Mouse (Mus musculus): ENCODE results near the gene Pim2. TPM values are rescaled to one million over a fixed set of nuclear protein-coding genes. Genes with fewer than 3 reads are reported as not detected.
"Not testable (repeated sequence)": the region's sequence is repeated elsewhere in the genome, so short reads cannot be mapped to it uniquely, and the experiment has no call there.

Pim2 gene
- polyA plus RNA-seq, 1 experiment from 2014 or later, result 18.8 TPM

DNA sequence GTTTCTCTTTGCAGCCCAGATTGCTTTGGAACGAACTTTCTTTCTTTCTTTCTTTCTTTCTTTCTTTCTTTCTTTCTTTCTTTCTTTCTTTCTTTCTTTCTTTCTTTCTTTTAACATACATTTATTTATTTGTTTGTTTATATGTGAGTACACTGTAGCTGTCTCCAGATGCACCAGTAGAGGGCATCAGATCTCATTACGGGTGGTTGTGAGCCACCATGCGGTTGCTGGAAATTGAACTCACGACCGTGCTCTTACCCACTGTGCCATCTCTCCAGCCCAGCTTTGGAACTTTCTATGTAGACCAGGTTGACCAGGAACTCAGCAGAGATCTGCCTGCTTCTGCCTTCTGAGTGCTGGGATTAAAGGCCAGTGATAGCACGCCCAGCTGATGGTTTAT lies 39.9 kb downstream of the Pim2 start:
- not testable (repeated sequence) for H3K9me3 ChIP-seq (ENCODE audit: control insufficient read depth, low read length); H3K9ac ChIP-seq (replicated peaks; ENCODE audit: low read length); DNase-seq; H3K27ac ChIP-seq (replicated peaks; ENCODE audit: low read depth, low read length); H3K4me1 ChIP-seq (ENCODE audit: control insufficient read depth, insufficient read depth, low read length); H3K4me3 ChIP-seq (replicated peaks; ENCODE audit: low read depth, low read length); H3K27me3 ChIP-seq (ENCODE audit: control insufficient read depth, insufficient read depth, low read length); H3K36me3 ChIP-seq (ENCODE audit: control insufficient read depth, insufficient read depth, low read length); H3K4me2 ChIP-seq (ENCODE audit: low read length); ATAC-seq (ENCODE audit: low FRiP score, low TSS enrichment)
- 76% methylated on average over 6 of the region's 6 CpGs for WGBS

- Histone ChIP-seq H3K27me3 (ENCODE audit: control insufficient read depth, insufficient read depth, low read length) (no peaks in the 10 kb centered on the region), H3K27ac (replicated peaks; ENCODE audit: low read depth, low read length) (peak within 1 kb of the TSS; percentile 83), H3K4me3 (replicated peaks; ENCODE audit: low read depth, low read length) (peak within 1 kb of the TSS; percentile 47), H3K9me3 (ENCODE audit: control insufficient read depth, low read length) (no peaks in the 10 kb centered on the region), H3K4me1 (ENCODE audit: control insufficient read depth, insufficient read depth, low read length) (peaks cover 8% of the 10 kb centered on the region; the same call in 1 of the 2 replicates), H3K9ac (replicated peaks; ENCODE audit: low read length) (peak within 1 kb of the TSS; percentile 56), H3K4me2 (ENCODE audit: low read length) (peak within 1 kb of the TSS; percentile 63), H3K36me3 (ENCODE audit: control insufficient read depth, insufficient read depth, low read length) (peaks cover 16% of the 10 kb centered on the region)
- 17% methylated on average over 40 of the region's 40 CpGs for WGBS
- DNase-seq, result peak; percentile 90
- peak; percentile 89 for ATAC-seq (ENCODE audit: low FRiP score, low TSS enrichment)
These were observed 41.7 kb downstream of the Pim2 start, which contains the start of gene Pcsk1n for GRCm38 (mm10) chrX:7919601-7920383. Gene Pcsk1n (plus strand): TSS chrX:7919822.

DNA sequence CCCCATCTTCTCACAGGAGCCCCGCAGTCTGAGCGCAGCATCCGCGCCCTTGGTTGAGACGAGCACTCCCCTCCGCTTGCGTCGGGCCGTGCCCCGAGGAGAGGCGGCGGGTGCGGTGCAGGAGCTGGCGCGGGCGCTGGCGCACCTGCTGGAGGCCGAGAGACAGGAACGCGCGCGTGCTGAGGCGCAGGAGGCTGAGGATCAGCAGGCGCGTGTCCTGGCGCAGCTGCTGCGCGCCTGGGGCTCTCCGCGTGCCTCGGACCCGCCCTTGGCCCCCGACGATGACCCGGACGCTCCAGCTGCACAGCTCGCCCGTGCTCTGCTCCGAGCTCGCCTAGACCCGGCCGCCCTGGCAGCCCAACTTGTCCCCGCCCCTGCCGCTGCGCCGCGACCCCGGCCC lies 44.0 kb downstream of the Pim2 start:
- no peak for ATAC-seq (ENCODE audit: low FRiP score, low TSS enrichment)
- DNase-seq, result peak; percentile 59
- Histone ChIP-seq H3K4me3 (replicated peaks; ENCODE audit: low read depth, low read length) (peak overlapping the region; percentile 47), H3K4me1 (ENCODE audit: control insufficient read depth, insufficient read depth, low read length) (peaks cover 8% of the 10 kb centered on the region; the same call in 1 of the 2 replicates), H3K36me3 (ENCODE audit: control insufficient read depth, insufficient read depth, low read length) (peaks cover 16% of the 10 kb centered on the region), H3K9me3 (ENCODE audit: control insufficient read depth, low read length) (no peaks in the 10 kb centered on the region), H3K27me3 (ENCODE audit: control insufficient read depth, insufficient read depth, low read length) (no peaks in the 10 kb centered on the region), H3K4me2 (ENCODE audit: low read length) (peak overlapping the region; percentile 63), H3K9ac (replicated peaks; ENCODE audit: low read length) (peak overlapping the region; percentile 56), H3K27ac (replicated peaks; ENCODE audit: low read depth, low read length) (peak overlapping the region; percentile 26; the same call in 1 of the 2 replicates)
- WGBS, result 14% methylated on average over 48 of the region's 48 CpGs

GRCm38 (mm10) chrX:7926266-7926665 lies 48.2 kb downstream of the Pim2 start:
- peaks cover 8% of the 10 kb centered on the region; the same call in 1 of the 2 replicates for H3K4me1 ChIP-seq (ENCODE audit: control insufficient read depth, insufficient read depth, low read length)
- H3K36me3 ChIP-seq (ENCODE audit: control insufficient read depth, insufficient read depth, low read length), result peaks cover 31% of the 10 kb centered on the region
- DNase-seq, result no peak
- no peak overlapping the region for H3K9ac ChIP-seq (replicated peaks; ENCODE audit: low read length)
- ATAC-seq (ENCODE audit: low FRiP score, low TSS enrichment), result no peak
- no peak overlapping the region for H3K27ac ChIP-seq (replicated peaks; ENCODE audit: low read depth, low read length)
- WGBS, result 76% methylated on average over 6 of the region's 6 CpGs
- H3K4me3 ChIP-seq (replicated peaks; ENCODE audit: low read depth, low read length), result no peak overlapping the region
- H3K9me3 ChIP-seq (ENCODE audit: control insufficient read depth, low read length), result no peaks in the 10 kb centered on the region
- no peaks in the 10 kb centered on the region; the same call in 1 of the 2 replicates for H3K27me3 ChIP-seq (ENCODE audit: control insufficient read depth, insufficient read depth, low read length)
- no peak overlapping the region for H3K4me2 ChIP-seq (ENCODE audit: low read length)

DNA sequence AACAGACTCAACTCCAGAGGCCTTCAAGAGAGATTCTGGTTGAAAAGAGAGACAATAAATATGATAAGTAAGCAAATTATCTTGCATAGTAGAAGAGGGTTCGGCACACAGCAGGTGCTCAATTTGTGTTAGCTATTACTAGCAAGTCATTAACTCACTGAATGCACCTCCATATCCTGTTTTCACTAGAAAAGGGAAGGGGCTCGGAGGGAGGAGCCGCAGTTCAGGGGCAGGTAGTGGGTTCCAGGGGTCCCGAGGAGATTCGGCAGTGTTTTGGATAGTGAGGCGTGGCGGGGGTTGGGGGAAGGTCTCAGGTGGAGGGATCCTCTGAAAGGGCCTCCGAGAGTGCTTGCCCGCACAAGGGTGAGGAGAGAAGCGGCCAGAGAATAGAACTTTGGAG lies 49.1 kb downstream of the Pim2 start:
- Histone ChIP-seq H3K27me3 (ENCODE audit: control insufficient read depth, insufficient read depth, low read length) (no peaks in the 10 kb centered on the region; the same call in 1 of the 2 replicates), H3K36me3 (ENCODE audit: control insufficient read depth, insufficient read depth, low read length) (peaks cover 39% of the 10 kb centered on the region), H3K4me3 (replicated peaks; ENCODE audit: low read depth, low read length) (no peak overlapping the region), H3K9ac (replicated peaks; ENCODE audit: low read length) (no peak overlapping the region), H3K9me3 (ENCODE audit: control insufficient read depth, low read length) (no peaks in the 10 kb centered on the region), H3K4me2 (ENCODE audit: low read length) (no peak overlapping the region), H3K27ac (replicated peaks; ENCODE audit: low read depth, low read length) (no peak overlapping the region), H3K4me1 (ENCODE audit: control insufficient read depth, insufficient read depth, low read length) (peaks cover 8% of the 10 kb centered on the region; the same call in 1 of the 2 replicates)
- 29% methylated on average over 10 of the region's 10 CpGs for WGBS
- ATAC-seq (ENCODE audit: low FRiP score, low TSS enrichment) (no peak), DNase-seq (no peak)

DNA sequence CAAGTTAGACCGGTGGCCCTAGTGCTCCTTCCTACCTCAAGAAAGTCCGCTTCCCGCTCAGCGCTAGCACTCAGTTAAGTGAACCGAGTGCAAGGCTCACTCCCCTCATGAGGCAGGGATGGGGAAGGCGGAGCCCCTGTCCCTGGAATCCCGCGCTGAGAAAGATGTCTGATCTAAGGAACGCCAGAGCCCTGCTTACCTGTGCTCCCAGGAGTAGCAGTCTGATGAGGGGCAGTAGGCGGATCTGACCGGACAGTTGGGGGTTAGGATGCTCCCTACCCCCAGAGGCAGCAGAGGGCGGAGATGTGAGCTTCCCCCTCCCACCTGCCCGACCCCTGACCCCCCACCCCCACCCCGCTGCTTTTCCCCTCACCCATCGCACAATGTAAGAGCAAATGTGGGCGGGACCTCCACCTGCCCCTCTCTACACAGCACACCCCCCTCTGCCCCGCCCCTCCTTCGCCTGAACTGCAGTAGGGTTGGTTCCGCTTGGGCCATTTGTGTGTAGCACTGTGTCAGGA lies 50.3 kb downstream of the Pim2 start, which contains the start of gene Eras:
Gene Eras (minus strand): TSS at position 338 of the 521 bp plus-strand sequence.
- no peak within 1 kb of the TSS for H3K4me3 ChIP-seq (replicated peaks; ENCODE audit: low read depth, low read length)
- H3K27me3 ChIP-seq (ENCODE audit: control insufficient read depth, insufficient read depth, low read length), result no peaks in the 10 kb centered on the region; the same call in 1 of the 2 replicates
- H3K9me3 ChIP-seq (ENCODE audit: control insufficient read depth, low read length), result no peaks in the 10 kb centered on the region
- DNase-seq, result peak; percentile 14
- H3K9ac ChIP-seq (replicated peaks; ENCODE audit: low read length), result no peak within 1 kb of the TSS
- H3K36me3 ChIP-seq (ENCODE audit: control insufficient read depth, insufficient read depth, low read length), result peaks cover 38% of the 10 kb centered on the region
- ATAC-seq (ENCODE audit: low FRiP score, low TSS enrichment), result 0 out of 2 replicates have a peak, but pooled peaks have one; percentile 34
- no peak within 1 kb of the TSS for H3K4me2 ChIP-seq (ENCODE audit: low read length)
- H3K4me1 ChIP-seq (ENCODE audit: control insufficient read depth, insufficient read depth, low read length), result no peaks in the 10 kb centered on the region
- 23% methylated on average over 19 of the region's 19 CpGs for WGBS
- no peak within 1 kb of the TSS for H3K27ac ChIP-seq (replicated peaks; ENCODE audit: low read depth, low read length)

Other genes starting within 250 kb of the Pim2 start
- gene Syp, start 239.8 kb upstream of the Pim2 start, polyA plus RNA-seq (2014; fragmentation: Nextera tagmentation; extraction: Ambion mirVana), result 81.7 and 125 TPM in 2 replicates
- gene Prickle3, start 221.0 kb upstream of the Pim2 start, polyA plus RNA-seq (2014; fragmentation: Nextera tagmentation; extraction: Ambion mirVana), result 0.89 and 1.4 TPM in 2 replicates
- 11.2 and 22.4 TPM in 2 replicates for gene Plp2, start 206.9 kb upstream of the Pim2 start, polyA plus RNA-seq (2014; fragmentation: Nextera tagmentation; extraction: Ambion mirVana)
- 0.16 TPM in 2 replicates for gene Magix, start 197.0 kb upstream of the Pim2 start, polyA plus RNA-seq (2014; fragmentation: Nextera tagmentation; extraction: Ambion mirVana)
- gene Gpkow, start 181.1 kb upstream of the Pim2 start, polyA plus RNA-seq (2014; fragmentation: Nextera tagmentation; extraction: Ambion mirVana), result 39.3 and 53.8 TPM in 2 replicates
- 23.9 and 29.5 TPM in 2 replicates for gene Wdr45, start 163.9 kb upstream of the Pim2 start, polyA plus RNA-seq (2014; fragmentation: Nextera tagmentation; extraction: Ambion mirVana)
- not detected in 2 replicates for gene Gm45208, start 156.0 kb upstream of the Pim2 start, polyA plus RNA-seq (2014; fragmentation: Nextera tagmentation; extraction: Ambion mirVana)
- 126 and 144 TPM in 2 replicates for gene Praf2, start 149.8 kb upstream of the Pim2 start, polyA plus RNA-seq (2014; fragmentation: Nextera tagmentation; extraction: Ambion mirVana)
- gene Ccdc120, start 127.4 kb upstream of the Pim2 start, polyA plus RNA-seq (2014; fragmentation: Nextera tagmentation; extraction: Ambion mirVana), result 72.2 and 73.0 TPM in 2 replicates
- gene Tfe3, start 115.7 kb upstream of the Pim2 start, polyA plus RNA-seq (2014; fragmentation: Nextera tagmentation; extraction: Ambion mirVana), result 21.7 and 21.8 TPM in 2 replicates
- 56.0 and 56.6 TPM in 2 replicates for gene Gripap1, start 88.5 kb upstream of the Pim2 start, polyA plus RNA-seq (2014; fragmentation: Nextera tagmentation; extraction: Ambion mirVana)
- 1.7 and 2.3 TPM in 2 replicates for gene Kcnd1, start 56.0 kb upstream of the Pim2 start, polyA plus RNA-seq (2014; fragmentation: Nextera tagmentation; extraction: Ambion mirVana)
- 32.3 and 38.0 TPM in 2 replicates for gene Otud5, start 36.9 kb upstream of the Pim2 start, polyA plus RNA-seq (2014; fragmentation: Nextera tagmentation; extraction: Ambion mirVana)
- 17.4 and 24.6 TPM in 2 replicates for gene Slc35a2, start 5.8 kb downstream of the Pim2 start, polyA plus RNA-seq (2014; fragmentation: Nextera tagmentation; extraction: Ambion mirVana)
- gene Pqbp1, start 21.0 kb downstream of the Pim2 start, polyA plus RNA-seq (2014; fragmentation: Nextera tagmentation; extraction: Ambion mirVana), result 181 and 219 TPM in 2 replicates
- 171 and 214 TPM in 2 replicates for gene Timm17b, start 21.1 kb downstream of the Pim2 start, polyA plus RNA-seq (2014; fragmentation: Nextera tagmentation; extraction: Ambion mirVana)
- gene Gm10491, start 29.6 kb downstream of the Pim2 start, polyA plus RNA-seq (2014; fragmentation: Nextera tagmentation; extraction: Ambion mirVana), result not detected in 2 replicates
- not detected in 2 replicates for gene Gm10490, start 31.3 kb downstream of the Pim2 start, polyA plus RNA-seq (2014; fragmentation: Nextera tagmentation; extraction: Ambion mirVana)
- gene Pcsk1n, start 41.6 kb downstream of the Pim2 start, polyA plus RNA-seq (2014; fragmentation: Nextera tagmentation; extraction: Ambion mirVana), result 197 and 199 TPM in 2 replicates
- gene Eras, start 50.3 kb downstream of the Pim2 start, polyA plus RNA-seq (2014; fragmentation: Nextera tagmentation; extraction: Ambion mirVana), result not detected in 2 replicates
- gene Hdac6, start 69.6 kb downstream of the Pim2 start, polyA plus RNA-seq (2014; fragmentation: Nextera tagmentation; extraction: Ambion mirVana), result 59.7 and 70.2 TPM in 2 replicates
- gene Gata1, start 99.8 kb downstream of the Pim2 start, polyA plus RNA-seq (2014; fragmentation: Nextera tagmentation; extraction: Ambion mirVana), result 0.11 TPM in 1 of 2 replicates, not detected in the other
- gene Glod5, start 140.2 kb downstream of the Pim2 start, polyA plus RNA-seq (2014; fragmentation: Nextera tagmentation; extraction: Ambion mirVana), result not detected in 2 replicates
- 34.0 and 38.2 TPM in 2 replicates for gene Suv39h1, start 196.5 kb downstream of the Pim2 start, polyA plus RNA-seq (2014; fragmentation: Nextera tagmentation; extraction: Ambion mirVana)
- 0.16 TPM in 1 of 2 replicates, not detected in the other for gene Was, start 212.2 kb downstream of the Pim2 start, polyA plus RNA-seq (2014; fragmentation: Nextera tagmentation; extraction: Ambion mirVana)

Data from midbrain, embryonic 14.5 days (tissue).